Mouse (Mus musculus) spleen, postnatal 10 days (tissue): ENCODE measurements around the gene Sh3glb2.
A peak's percentile ranks its signal among the peaks of the same experiment; 100 is the strongest.

Experiments
- DNase-seq, 2 experiments: peaks; one replicate each; pipeline ENCODE4 v3.0.0; 2021 to 2022; ENCODE audit warnings: low spot score in 2 of 2

Sh3glb2 gene

GRCm38 (mm10) chr2:30380564-30381376, 21.6 kb upstream of the Sh3glb2 start:
- no peak for DNase-seq

- no peak for DNase-seq
These were observed 20.2 kb upstream of the Sh3glb2 start for GRCm38 (mm10) chr2:30379307-30379706.

- DNase-seq: no peak
These were observed 18.6 kb upstream of the Sh3glb2 start for GRCm38 (mm10) chr2:30377721-30378120.

- no peak for DNase-seq
These were observed 16.8 kb upstream of the Sh3glb2 start for GRCm38 (mm10) chr2:30375893-30376292.

- no peak for DNase-seq
These were observed 13.6 kb upstream of the Sh3glb2 start for GRCm38 (mm10) chr2:30372726-30373125.

- no peak for DNase-seq
These were observed 12.4 kb upstream of the Sh3glb2 start for GRCm38 (mm10) chr2:30371544-30371943.

- no peak for DNase-seq
These were observed 7.1 kb upstream of the Sh3glb2 start for GRCm38 (mm10) chr2:30366203-30366602.

- DNase-seq: no peak
These were observed 6.3 kb upstream of the Sh3glb2 start for GRCm38 (mm10) chr2:30365281-30366069.

- DNase-seq: peak; percentile 93 to 98
These were observed 4.9 kb upstream of the Sh3glb2 start, which contains the start of gene Miga2 for GRCm38 (mm10) chr2:30363773-30364650. Gene Miga2 (plus strand): TSS chr2:30364233.

- DNase-seq: no peak
These were observed 3.7 kb upstream of the Sh3glb2 start for GRCm38 (mm10) chr2:30362865-30363264.

- no peak for DNase-seq
These were observed 1.5 kb upstream of the Sh3glb2 start for GRCm38 (mm10) chr2:30360626-30361025.

GRCm38 (mm10) chr2:30357552-30358510, 1.3 kb downstream of the Sh3glb2 start:
- DNase-seq: no peak

GRCm38 (mm10) chr2:30356906-30357305, 2.2 kb downstream of the Sh3glb2 start:
- DNase-seq: no peak

GRCm38 (mm10) chr2:30356266-30356665, 2.9 kb downstream of the Sh3glb2 start:
- no peak for DNase-seq

- no peak for DNase-seq
These were observed 3.3 kb downstream of the Sh3glb2 start for GRCm38 (mm10) chr2:30355861-30356260.

- no peak for DNase-seq
These were observed 8.0 kb downstream of the Sh3glb2 start for GRCm38 (mm10) chr2:30351149-30351548.

- DNase-seq: no peak
These were observed 9.9 kb downstream of the Sh3glb2 start for GRCm38 (mm10) chr2:30349196-30349595.

GRCm38 (mm10) chr2:30345971-30346676, 13.0 kb downstream of the Sh3glb2 start:
- DNase-seq: peak in 1 of 2 experiments; percentile 40

GRCm38 (mm10) chr2:30343601-30344137, 15.5 kb downstream of the Sh3glb2 start:
- no peak for DNase-seq

- DNase-seq: no peak
These were observed 16.6 kb downstream of the Sh3glb2 start for GRCm38 (mm10) chr2:30342544-30342943.
